Mouse (Mus musculus): ENCODE data around the gene Vmn1r104. TPM values are rescaled to one million over a fixed set of nuclear protein-coding genes. Genes with fewer than 3 reads are reported as not detected.

Gene Vmn1r104
- not detected in 2 replicates for polyA plus RNA-seq (2012; ENCODE audit: low replicate concordance)

DNA sequence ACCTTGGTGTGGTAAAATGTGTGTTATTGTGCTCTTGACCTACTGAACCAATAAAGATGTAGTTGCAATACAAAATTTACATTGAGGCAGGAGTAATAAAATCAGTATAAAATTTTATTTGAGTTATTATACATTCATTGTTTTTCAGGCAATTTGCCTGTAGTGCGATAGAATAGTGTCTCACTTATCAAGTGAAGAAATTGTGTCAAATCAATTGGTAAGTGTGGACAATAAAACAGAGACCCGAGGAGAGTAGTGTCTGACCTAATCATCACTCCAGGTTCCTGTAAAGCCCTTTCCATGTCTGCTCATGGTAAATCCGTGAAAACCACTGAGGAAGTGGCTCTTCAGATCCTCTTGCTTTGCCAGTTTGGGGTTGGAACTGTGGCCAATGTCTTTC lies at the start of gene Vmn1r104:
TSS of gene Vmn1r104 (plus strand) at position 301 of the 400 bp plus-strand sequence.

GRCm38 (mm10) chr7:20510434-20510833 lies 23.2 kb upstream of the Vmn1r104 start, which contains the start of gene Vmn1r103:
Gene Vmn1r103 (minus strand): TSS chr7:20510534.

DNA sequence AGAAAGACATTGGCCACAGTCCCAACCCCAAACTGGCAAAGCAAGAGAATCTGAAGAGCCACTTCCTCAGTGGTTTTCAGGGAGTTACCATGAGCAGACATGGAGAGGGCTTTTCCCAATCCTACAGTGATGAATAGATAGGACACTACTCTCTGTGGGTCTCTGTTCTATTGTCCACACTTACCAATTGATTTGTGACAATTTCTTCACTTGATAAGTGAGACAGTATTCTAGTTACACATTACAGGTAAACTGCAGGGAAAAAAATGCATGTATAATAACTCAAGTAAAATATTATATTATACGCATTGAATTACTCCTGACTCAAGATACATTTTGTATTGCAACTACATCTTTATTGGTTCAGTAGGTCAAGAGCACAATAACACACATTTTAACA lies 12.0 kb downstream of the Vmn1r104 start, which contains the start of gene Gm5726:
TSS of gene Gm5726 (minus strand) at position 101 of the 400 bp plus-strand sequence.

DNA sequence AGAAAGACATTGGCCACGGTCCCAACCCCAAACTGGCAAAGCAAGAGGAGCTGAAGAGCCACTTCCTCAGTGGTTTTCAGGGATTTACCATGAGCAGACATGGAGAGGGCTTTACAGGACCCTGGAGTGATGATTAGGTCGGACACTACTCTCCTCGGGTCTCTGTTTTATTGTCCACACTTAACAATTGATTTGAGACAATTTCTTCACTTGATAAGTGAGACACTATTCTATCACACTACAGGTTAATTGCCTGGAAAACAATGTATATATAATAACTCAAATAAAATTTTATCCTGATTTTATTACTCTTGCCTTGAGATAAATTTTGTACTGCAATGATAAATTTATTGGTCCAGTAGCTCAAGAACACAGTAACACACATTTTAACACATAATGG lies 42.5 kb downstream of the Vmn1r104 start, which contains the start of gene Gm4141:
TSS of gene Gm4141 (minus strand) at position 101 of the 400 bp plus-strand sequence.

Other genes starting within 250 kb of the Vmn1r104 start
- not detected in 2 replicates for gene Gm4133, start 199.8 kb upstream of the Vmn1r104 start, polyA plus RNA-seq (2012; ENCODE audit: low replicate concordance)
- gene Gm5728, start 158.4 kb upstream of the Vmn1r104 start, polyA plus RNA-seq (2012; ENCODE audit: low replicate concordance): not detected in 2 replicates
- not detected in 2 replicates for gene Vmn1r100, start 115.9 kb upstream of the Vmn1r104 start, polyA plus RNA-seq (2012; ENCODE audit: low replicate concordance)
- gene Vmn1r101, start 91.2 kb upstream of the Vmn1r104 start, polyA plus RNA-seq (2012; ENCODE audit: low replicate concordance): not detected in 2 replicates
- not detected in 2 replicates for gene Gm10670, start 58.9 kb upstream of the Vmn1r104 start, polyA plus RNA-seq (2012; ENCODE audit: low replicate concordance)
- not detected in 2 replicates for gene Vmn1r103, start 23.3 kb upstream of the Vmn1r104 start, polyA plus RNA-seq (2012; ENCODE audit: low replicate concordance)
- not detected in 2 replicates for gene Gm5726, start 11.9 kb downstream of the Vmn1r104 start, polyA plus RNA-seq (2012; ENCODE audit: low replicate concordance)
- not detected in 2 replicates for gene Gm4141, start 42.4 kb downstream of the Vmn1r104 start, polyA plus RNA-seq (2012; ENCODE audit: low replicate concordance)
- gene Gm4513, start 65.2 kb downstream of the Vmn1r104 start, polyA plus RNA-seq (2012; ENCODE audit: low replicate concordance): not detected in 2 replicates
- gene Vmn1r107, start 135.1 kb downstream of the Vmn1r104 start, polyA plus RNA-seq (2012; ENCODE audit: low replicate concordance): not detected in 2 replicates
- not detected in 2 replicates for gene Vmn1r111, start 169.4 kb downstream of the Vmn1r104 start, polyA plus RNA-seq (2012; ENCODE audit: low replicate concordance)
- not detected in 2 replicates for gene Gm10668, start 196.8 kb downstream of the Vmn1r104 start, polyA plus RNA-seq (2012; ENCODE audit: low replicate concordance)
- not detected in 2 replicates for gene Vmn1r112, start 237.3 kb downstream of the Vmn1r104 start, polyA plus RNA-seq (2012; ENCODE audit: low replicate concordance)

Data from hematopoietic multipotent progenitor cell, adult 10-12 weeks (in vitro differentiated cells).